Mouse (Mus musculus) mesoderm, embryonic 11.5 days (tissue): ENCODE measurements at regions not wholly inside any gene's neighbourhood (a gene's known extent, or its start where the extent isn't known, plus 50 kb on each side); places are given as distances from the start of the nearest gene placed in this dataset.
"Not testable (repeated sequence)": the region's sequence is repeated elsewhere in the genome, so short reads cannot be mapped to it uniquely, and the experiment has no call there.

ENCODE experiments used
- DNase-seq: peaks from one replicate; pipeline ENCODE4 v3.0.0-alpha.2; 2012; ENCODE audit warnings: low read depth, low spot score

- not testable (repeated sequence) for DNase-seq
Observed at GRCm38 (mm10) chr10:29044781-29045180, 58.7 kb upstream of the 2310057J18Rik start.

DNA sequence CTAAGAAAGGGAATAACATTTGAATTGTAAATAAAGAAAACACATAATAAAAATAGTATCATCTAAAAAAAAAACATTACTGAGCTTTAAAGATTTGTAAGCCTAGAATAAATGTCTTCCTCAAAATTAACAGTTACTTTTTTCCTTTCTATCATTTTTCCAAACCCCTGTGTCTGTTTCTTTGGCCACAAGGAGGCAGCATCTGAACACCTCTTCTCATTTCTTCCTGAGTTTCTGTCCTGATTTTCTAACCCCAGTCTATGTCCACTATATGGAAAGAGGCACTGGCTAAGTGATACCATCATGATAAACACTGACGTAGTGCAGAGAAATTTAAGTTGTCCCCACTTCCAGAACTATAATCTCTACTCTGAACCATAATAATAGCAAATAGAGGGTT, 55.8 kb upstream of the Soga3 start:
- DNase-seq: peak; percentile 32
